Mouse (Mus musculus) small intestine, adult 2 months (tissue): Measurements from ENCODE around the gene Bach2.

Experiments
- CTCF ChIP-seq: fragments of 200-500 bp; IDR thresholded peaks from 2 replicates; pipeline ENCODE4 v1.5.1; 2012; ENCODE audit warnings: low read depth, mild to moderate bottlenecking, control low read depth, inconsistent platforms, low read length, moderate library complexity, mixed read lengths; ENCODE audit not compliant: insufficient replicate concordance, insufficient read length; ENCODE audit errors: extremely low read depth
- POLR2A ChIP-seq: fragments of 200-500 bp; IDR thresholded peaks from 2 replicates; pipeline ENCODE4 v1.6.1; 2012; ENCODE audit warnings: low read depth, mild to moderate bottlenecking, control low read depth, inconsistent platforms, low read length, moderate library complexity

DNA sequence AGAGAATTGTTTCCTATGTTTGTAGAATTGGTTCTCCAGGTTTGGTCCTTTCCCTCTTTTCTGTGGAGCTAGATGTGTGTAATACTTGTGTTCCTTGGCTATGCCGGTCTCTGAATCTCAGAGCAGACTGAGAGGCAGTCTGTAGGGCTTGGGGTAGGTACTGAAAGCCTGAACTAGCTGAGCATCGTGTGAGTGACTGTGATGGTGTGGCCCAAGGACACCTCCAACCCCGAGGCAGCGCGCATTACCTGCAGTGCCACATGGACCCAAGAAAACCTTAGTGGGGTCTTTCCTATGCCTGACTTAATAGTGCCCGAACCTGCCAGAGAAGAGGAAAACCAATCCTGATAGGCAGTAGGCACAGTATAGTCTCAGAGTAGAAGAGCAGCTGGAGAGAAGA is 85.5 kb downstream of the Bach2 start:
- no peak for TF ChIP-seq CTCF
- no peak for TF ChIP-seq POLR2A
